Mouse (Mus musculus) brain, embryonic 14.5 days (tissue): ENCODE results near the gene Rbm20.

Experiments
- CTCF ChIP-seq: fragments of 200-500 bp; IDR thresholded peaks from 2 replicates; pipeline ENCODE4 v1.5.1; 2012; ENCODE audit warnings: inconsistent platforms, mild to moderate bottlenecking, moderate library complexity, borderline replicate concordance; ENCODE audit not compliant: insufficient read depth, insufficient read length; ENCODE audit errors: extremely low read depth
- POLR2A ChIP-seq: fragments of 200-500 bp; IDR thresholded peaks from 2 replicates; pipeline ENCODE4 v1.6.1; 2012; ENCODE audit warnings: mild to moderate bottlenecking, inconsistent platforms, borderline replicate concordance; ENCODE audit not compliant: poor library complexity, insufficient read depth, insufficient read length, severe bottlenecking; ENCODE audit errors: extremely low read depth

GRCm38 (mm10) chr19:53839837-53840236 is 162.7 kb downstream of the Rbm20 start:
- TF ChIP-seq CTCF, result no peak
- TF ChIP-seq POLR2A, result no peak
